Mouse (Mus musculus) lung, embryonic 15.5 days (tissue): Measurements from ENCODE around the gene Slc22a14. TPM values are rescaled to one million over a fixed set of nuclear protein-coding genes. Genes with fewer than 3 reads are reported as not detected.
"Not testable (repeated sequence)": the region's sequence is repeated elsewhere in the genome, so short reads cannot be mapped to it uniquely, and the experiment has no call there.

ENCODE experiments used
- ATAC-seq: fragments of 200-750 bp; cut with Nextera tagmentation; 2 replicates; pipeline ENCODE4 v1.8.0; 2017; ENCODE audit warnings: moderate number of reproducible peaks, borderline replicate concordance; ENCODE audit not compliant: low FRiP score, low TSS enrichment; ENCODE audit errors: extremely low read depth
- H3K27ac ChIP-seq: fragments of 300-500 bp; sonication (generic); 2 replicates; pipeline ENCODE4 v1.5.1; 2015; ENCODE audit warnings: moderate library complexity, mild to moderate bottlenecking, inconsistent platforms
- H3K27me3 ChIP-seq: fragments of 300-500 bp; sonication (generic); 2 replicates; pipeline ENCODE4 v1.6.1; 2015; ENCODE audit warnings: inconsistent platforms
- H3K36me3 ChIP-seq: fragments of 300-500 bp; sonication (generic); 2 replicates; pipeline ENCODE4 v1.6.1; 2015; ENCODE audit warnings: inconsistent platforms
- H3K4me1 ChIP-seq: fragments of 300-500 bp; sonication (generic); 2 replicates; pipeline ENCODE4 v1.6.1; 2015; ENCODE audit warnings: inconsistent platforms
- H3K4me2 ChIP-seq: fragments of 300-500 bp; sonication (generic); 2 replicates; pipeline ENCODE4 v1.6.1; 2015; ENCODE audit warnings: inconsistent platforms, mild to moderate bottlenecking, moderate library complexity
- H3K4me3 ChIP-seq: fragments of 300-500 bp; sonication (generic); 2 replicates; pipeline ENCODE4 v1.5.1; 2015; ENCODE audit warnings: mild to moderate bottlenecking, inconsistent platforms
- H3K9ac ChIP-seq: fragments of 300-500 bp; sonication (generic); 2 replicates; pipeline ENCODE4 v1.6.1; 2015; ENCODE audit warnings: inconsistent platforms
- H3K9me3 ChIP-seq: fragments of 300-500 bp; sonication (generic); 2 replicates; pipeline ENCODE4 v1.6.1; 2016; ENCODE audit warnings: inconsistent platforms
- WGBS: fragments of 180-500 bp; shearing (Covaris S2); methylation state at CpG from one replicate; pipeline ENCODE4 v1.1.7; 2015; 5-methylcytosine and 5-hydroxymethylcytosine counted together
- polyA plus RNA-seq: library from polyadenylated mRNA; unstranded; fragments of >200 nt; fragmentation: Nextera tagmentation; extraction: Ambion mirVana; gene quantifications from 2 replicates; pipeline ENCODE4 v1.2.1, GENCODE M21; 2015

Slc22a14 gene
- polyA plus RNA-seq, 1 experiment from 2014 or later = not detected

GRCm38 (mm10) chr9:119388956-119389355 lies 23.6 kb upstream of the Slc22a14 start:
- H3K9ac ChIP-seq = no peak overlapping the region
- WGBS = 48% methylated on average over 5 of the region's 5 CpGs
- H3K4me2 ChIP-seq = no peak overlapping the region
- no peak overlapping the region for H3K27ac ChIP-seq
- no peaks in the 10 kb centered on the region for H3K27me3 ChIP-seq
- H3K36me3 ChIP-seq = no peaks in the 10 kb centered on the region
- no peaks in the 10 kb centered on the region for H3K4me1 ChIP-seq
- no peak for ATAC-seq
- H3K9me3 ChIP-seq = no peaks in the 10 kb centered on the region
- H3K4me3 ChIP-seq = no peak overlapping the region

- WGBS = 58% methylated on average over 6 of the region's 6 CpGs
- no peak overlapping the region for H3K4me3 ChIP-seq
- no peaks in the 10 kb centered on the region for H3K4me1 ChIP-seq
- 0 out of 2 replicates have a peak, but pooled peaks cover 2% of the 10 kb centered on the region for H3K36me3 ChIP-seq
- H3K9ac ChIP-seq = no peak overlapping the region
- ATAC-seq = no peak
- H3K4me2 ChIP-seq = no peak overlapping the region
- H3K27me3 ChIP-seq = no peaks in the 10 kb centered on the region
- H3K27ac ChIP-seq = no peak overlapping the region
- H3K9me3 ChIP-seq = no peaks in the 10 kb centered on the region
Measured at GRCm38 (mm10) chr9:119382603-119383002, 17.2 kb upstream of the Slc22a14 start.

GRCm38 (mm10) chr9:119378231-119378630 lies 12.9 kb upstream of the Slc22a14 start:
- Histone ChIP-seq H3K9ac (no peak overlapping the region), H3K4me3 (no peak overlapping the region), H3K36me3 (0 out of 2 replicates have a peak, but pooled peaks cover 2% of the 10 kb centered on the region), H3K9me3 (no peaks in the 10 kb centered on the region), H3K27ac (no peak overlapping the region), H3K4me2 (no peak overlapping the region), H3K4me1 (no peaks in the 10 kb centered on the region), H3K27me3 (no peaks in the 10 kb centered on the region)
- no peak for ATAC-seq
- 88% methylated on average over 4 of the region's 4 CpGs for WGBS

GRCm38 (mm10) chr9:119375556-119375955 lies 10.2 kb upstream of the Slc22a14 start:
- 54% methylated on average over 6 of the region's 6 CpGs for WGBS
- H3K27ac ChIP-seq = no peak overlapping the region
- H3K27me3 ChIP-seq = no peaks in the 10 kb centered on the region
- 0 out of 2 replicates have a peak, but pooled peaks cover 2% of the 10 kb centered on the region for H3K36me3 ChIP-seq
- no peak overlapping the region for H3K9ac ChIP-seq
- H3K4me2 ChIP-seq = no peak overlapping the region
- no peak for ATAC-seq
- no peaks in the 10 kb centered on the region for H3K9me3 ChIP-seq
- H3K4me3 ChIP-seq = no peak overlapping the region
- H3K4me1 ChIP-seq = no peaks in the 10 kb centered on the region

- 46% methylated on average over 3 of the region's 3 CpGs for WGBS
- H3K4me1 ChIP-seq = no peaks in the 10 kb centered on the region
- no peak for ATAC-seq
- no peaks in the 10 kb centered on the region for H3K9me3 ChIP-seq
- 0 out of 2 replicates have a peak, but pooled peaks cover 2% of the 10 kb centered on the region for H3K36me3 ChIP-seq
- H3K27me3 ChIP-seq = no peaks in the 10 kb centered on the region
- H3K4me2 ChIP-seq = no peak overlapping the region
- no peak overlapping the region for H3K27ac ChIP-seq
- no peak overlapping the region for H3K4me3 ChIP-seq
- no peak overlapping the region for H3K9ac ChIP-seq
Measured at GRCm38 (mm10) chr9:119375008-119375407, 9.7 kb upstream of the Slc22a14 start.

- 56% methylated on average over 4 of the region's 4 CpGs for WGBS
Measured at GRCm38 (mm10) chr9:119371251-119371650, 5.9 kb upstream of the Slc22a14 start.

GRCm38 (mm10) chr9:119370770-119371169 lies 5.4 kb upstream of the Slc22a14 start:
- ATAC-seq = not testable (repeated sequence)
- 81% methylated on average over 4 of the region's 4 CpGs for WGBS

More at GRCm38 (mm10) chr9:119371251-119371650, 5.9 kb upstream of the Slc22a14 start:
- H3K27ac ChIP-seq = no peak overlapping the region
- no peak overlapping the region for H3K4me3 ChIP-seq
- no peaks in the 10 kb centered on the region for H3K4me1 ChIP-seq
- ATAC-seq = no peak
- H3K27me3 ChIP-seq = no peaks in the 10 kb centered on the region
- no peaks in the 10 kb centered on the region for H3K9me3 ChIP-seq
- H3K36me3 ChIP-seq = no peaks in the 10 kb centered on the region
- no peak overlapping the region for H3K9ac ChIP-seq
- H3K4me2 ChIP-seq = no peak overlapping the region

GRCm38 (mm10) chr9:119368367-119368766 lies 3.0 kb upstream of the Slc22a14 start:
- H3K27ac ChIP-seq = no peak overlapping the region
- H3K27me3 ChIP-seq = no peaks in the 10 kb centered on the region
- no peak for ATAC-seq
- H3K4me1 ChIP-seq = no peaks in the 10 kb centered on the region
- H3K9ac ChIP-seq = no peak overlapping the region
- 89% methylated on average over 3 of the region's 3 CpGs for WGBS
- H3K4me3 ChIP-seq = no peak overlapping the region
- no peaks in the 10 kb centered on the region for H3K9me3 ChIP-seq
- H3K36me3 ChIP-seq = no peaks in the 10 kb centered on the region
- H3K4me2 ChIP-seq = no peak overlapping the region

More at GRCm38 (mm10) chr9:119370770-119371169, 5.4 kb upstream of the Slc22a14 start:
- H3K27ac ChIP-seq, H3K4me1 ChIP-seq, H3K4me3 ChIP-seq, H3K36me3 ChIP-seq, H3K9ac ChIP-seq, H3K27me3 ChIP-seq, H3K9me3 ChIP-seq, H3K4me2 ChIP-seq: not testable (repeated sequence)

- 0 out of 2 replicates have a peak, but pooled peaks cover 2% of the 10 kb centered on the region for H3K4me1 ChIP-seq
- H3K9me3 ChIP-seq = no peaks in the 10 kb centered on the region
- no peak overlapping the region for H3K4me3 ChIP-seq
- ATAC-seq = no peak
- 73% methylated on average over 12 of the region's 12 CpGs for WGBS
- no peaks in the 10 kb centered on the region for H3K36me3 ChIP-seq
- no peak overlapping the region for H3K9ac ChIP-seq
- no peaks in the 10 kb centered on the region for H3K27me3 ChIP-seq
- H3K4me2 ChIP-seq = no peak overlapping the region
- H3K27ac ChIP-seq = no peak overlapping the region
Measured at GRCm38 (mm10) chr9:119363229-119363628, 2.1 kb downstream of the Slc22a14 start.

GRCm38 (mm10) chr9:119361416-119361815 lies 3.9 kb downstream of the Slc22a14 start:
- no peaks in the 10 kb centered on the region for H3K36me3 ChIP-seq
- 0 out of 2 replicates have a peak, but pooled peaks cover 6% of the 10 kb centered on the region for H3K4me1 ChIP-seq
- no peaks in the 10 kb centered on the region for H3K27me3 ChIP-seq
- H3K4me3 ChIP-seq = no peak overlapping the region
- WGBS = 92% methylated on average over 5 of the region's 5 CpGs
- no peak for ATAC-seq
- no peak overlapping the region for H3K9ac ChIP-seq
- no peak overlapping the region for H3K4me2 ChIP-seq
- no peaks in the 10 kb centered on the region for H3K9me3 ChIP-seq
- no peak overlapping the region for H3K27ac ChIP-seq

GRCm38 (mm10) chr9:119358058-119358429 lies 7.3 kb downstream of the Slc22a14 start:
- no peaks in the 10 kb centered on the region for H3K9me3 ChIP-seq
- 31% methylated on average over 9 of the region's 9 CpGs for WGBS
- H3K27ac ChIP-seq = no peak overlapping the region
- no peak; the same call in 1 of the 2 replicates for ATAC-seq
- H3K9ac ChIP-seq = peak overlapping the region; percentile 68; the same call in 1 of the 2 replicates
- H3K4me3 ChIP-seq = peak overlapping the region; percentile 71
- H3K4me2 ChIP-seq = peak overlapping the region; percentile 97
- H3K36me3 ChIP-seq = no peaks in the 10 kb centered on the region
- 0 out of 2 replicates have a peak, but pooled peaks cover 6% of the 10 kb centered on the region for H3K4me1 ChIP-seq
- no peaks in the 10 kb centered on the region for H3K27me3 ChIP-seq

GRCm38 (mm10) chr9:119357331-119358057 lies 7.9 kb downstream of the Slc22a14 start, which contains the start of gene Xylb:
Xylb (plus strand) TSS chr9:119357381.
- H3K4me2 ChIP-seq = peak within 1 kb of the TSS; percentile 97
- peak within 1 kb of the TSS; percentile 71 for H3K4me3 ChIP-seq
- 2% methylated on average over 65 of the region's 65 CpGs for WGBS
- peak; percentile 89 for ATAC-seq
- H3K27me3 ChIP-seq = no peaks in the 10 kb centered on the region
- H3K36me3 ChIP-seq = no peaks in the 10 kb centered on the region
- no peak within 1 kb of the TSS for H3K27ac ChIP-seq
- peak within 1 kb of the TSS; percentile 68 for H3K9ac ChIP-seq
- H3K4me1 ChIP-seq = 0 out of 2 replicates have a peak, but pooled peaks cover 6% of the 10 kb centered on the region
- no peaks in the 10 kb centered on the region for H3K9me3 ChIP-seq
